Mouse (Mus musculus) CH12.LX (cell line): ENCODE measurements at regions not wholly inside any gene's neighbourhood (a gene's known extent, or its start where the extent isn't known, plus 50 kb on each side); places are given as distances from the start of the nearest gene placed in this dataset.

Source experiments
- DNase-seq: peaks from one replicate; pipeline ENCODE4 v3.0.0-alpha.2; 2013; ENCODE audit errors: extremely low read depth
- H3K27ac ChIP-seq: 2 replicates; pipeline ENCODE4 v1.5.1; 2012; ENCODE audit warnings: low read depth, mild to moderate bottlenecking, control low read depth, moderate library complexity; ENCODE audit not compliant: insufficient read depth
- H3K27me3 ChIP-seq: replicated peaks from 2 replicates; pipeline ENCODE3; 2012; ENCODE audit warnings: inconsistent platforms
- H3K36me3 ChIP-seq, 2 experiments: replicated peaks in 1 of 2; 2 replicates each; pipeline versions ENCODE3 to v1.6.1; 2012; ENCODE audit warnings: inconsistent platforms in 1 of 2, low read length in 1 of 2, mild to moderate bottlenecking in 1 of 2, mixed read lengths in 1 of 2, moderate library complexity in 1 of 2; ENCODE audit not compliant: control insufficient read depth in 1 of 2, insufficient read depth in 1 of 2
- H3K4me1 ChIP-seq, 2 experiments: 2 replicates each; pipeline ENCODE4 v1.6.1; 2012; ENCODE audit warnings: inconsistent platforms in 1 of 2, moderate library complexity in 1 of 2; ENCODE audit not compliant: insufficient read depth in 2 of 2, control insufficient read depth in 1 of 2
- H3K4me2 ChIP-seq: 2 replicates; pipeline ENCODE4 v1.6.1; 2012; ENCODE audit warnings: low read depth, mild to moderate bottlenecking, control low read depth; ENCODE audit not compliant: poor library complexity, insufficient read depth, severe bottlenecking
- H3K4me3 ChIP-seq, 3 experiments: fragments of 150-350 bp in 1 of 3; sonication (generic) in 1 of 3; replicated peaks in 1 of 3; 2 replicates each; pipeline versions ENCODE3 to v1.5.1; 2011 to 2012; ENCODE audit warnings: low read depth in 2 of 3, low read length in 2 of 3, mild to moderate bottlenecking in 2 of 3, moderate library complexity in 2 of 3, control low read depth in 1 of 3, improper control_type of control experiment in 1 of 3, inconsistent platforms in 1 of 3, mixed read lengths in 1 of 3; ENCODE audit not compliant: poor library complexity in 1 of 3
- H3K79me2 ChIP-seq: replicated peaks from 2 replicates; pipeline ENCODE4 v1.6.1; 2012; ENCODE audit warnings: mild to moderate bottlenecking, moderate library complexity; ENCODE audit not compliant: control insufficient read depth, poor library complexity, insufficient read depth, severe bottlenecking; ENCODE audit errors: extremely low read depth
- H3K9ac ChIP-seq: 2 replicates; pipeline ENCODE4 v1.6.1; 2012; ENCODE audit warnings: low read depth, mild to moderate bottlenecking, control low read depth, moderate library complexity; ENCODE audit not compliant: insufficient read depth
- H3K9me3 ChIP-seq: replicated peaks from 2 replicates; pipeline ENCODE3; 2012; ENCODE audit warnings: low read length, inconsistent platforms, mixed read lengths
- CHD1 ChIP-seq: IDR thresholded peaks from 2 replicates; pipeline ENCODE4 v1.6.1; 2012; ENCODE audit warnings: low read depth, low read length, improper control_type of control experiment, inconsistent platforms
- CHD2 ChIP-seq: IDR thresholded peaks from 2 replicates; pipeline ENCODE4 v1.6.1; 2011; ENCODE audit warnings: low read length, improper control_type of control experiment
- CTCF ChIP-seq, 2 experiments: IDR thresholded peaks in 1 of 2; conservative IDR thresholded peaks in 1 of 2; 2 replicates each; pipeline ENCODE4 v1.5.1; 2011 to 2012; ENCODE audit warnings: low read depth in 2 of 2, low read length in 2 of 2, improper control_type of control experiment in 1 of 2, inconsistent platforms in 1 of 2, mild to moderate bottlenecking in 1 of 2, moderate library complexity in 1 of 2
- ETS1 ChIP-seq: conservative IDR thresholded peaks from 2 replicates; pipeline ENCODE4 v1.6.1; 2012; ENCODE audit warnings: low read depth, mild to moderate bottlenecking, inconsistent platforms, low read length, improper control_type of control experiment, moderate library complexity
- GABPA ChIP-seq: IDR thresholded peaks from 2 replicates; pipeline ENCODE4 v1.6.1; 2012; ENCODE audit warnings: low read depth, low read length, improper control_type of control experiment, inconsistent platforms; ENCODE audit not compliant: insufficient replicate concordance
- HCFC1 ChIP-seq: IDR thresholded peaks from 2 replicates; pipeline ENCODE4 v1.6.1; 2012; ENCODE audit warnings: low read depth, mild to moderate bottlenecking, inconsistent platforms, low read length, improper control_type of control experiment
- IRF4 ChIP-seq: IDR thresholded peaks from 2 replicates; pipeline ENCODE4 v1.6.1; 2014; ENCODE audit warnings: low read depth, mild to moderate bottlenecking, inconsistent platforms, low read length, improper control_type of control experiment
- JUN ChIP-seq: IDR thresholded peaks from 2 replicates; pipeline ENCODE4 v1.6.1; 2011; ENCODE audit warnings: low read depth, mild to moderate bottlenecking, low read length, improper control_type of control experiment, moderate library complexity; ENCODE audit not compliant: insufficient read depth
- MAFK ChIP-seq: IDR thresholded peaks from 2 replicates; pipeline ENCODE4 v1.6.1; 2011; ENCODE audit warnings: low read length, improper control_type of control experiment; ENCODE audit not compliant: insufficient replicate concordance
- MXI1 ChIP-seq: IDR thresholded peaks from 2 replicates; pipeline ENCODE4 v1.6.1; 2011; ENCODE audit warnings: mild to moderate bottlenecking, low read depth, low read length, improper control_type of control experiment
- NRF1 ChIP-seq: IDR thresholded peaks from 2 replicates; pipeline ENCODE4 v1.6.1; 2014; ENCODE audit warnings: low read depth, mild to moderate bottlenecking, inconsistent platforms, low read length, improper control_type of control experiment, moderate library complexity
- POLR2AphosphoS2 ChIP-seq: IDR thresholded peaks from 2 replicates; pipeline ENCODE4 v1.6.1; 2011; ENCODE audit warnings: low read depth, low read length, improper control_type of control experiment
- RCOR1 ChIP-seq: conservative IDR thresholded peaks from 2 replicates; pipeline ENCODE4 v1.6.1; 2012; ENCODE audit warnings: low read depth, mild to moderate bottlenecking, inconsistent platforms, low read length, improper control_type of control experiment
- SIN3A ChIP-seq: IDR thresholded peaks from 2 replicates; pipeline ENCODE4 v1.6.1; 2012; ENCODE audit warnings: low read length, improper control_type of control experiment, inconsistent platforms
- SMC3 ChIP-seq: IDR thresholded peaks from 2 replicates; pipeline ENCODE4 v1.6.1; 2011; ENCODE audit warnings: low read depth, low read length, improper control_type of control experiment
- TBP ChIP-seq: conservative IDR thresholded peaks from 2 replicates; pipeline ENCODE4 v1.6.1; 2011; ENCODE audit warnings: low read depth, low read length, improper control_type of control experiment
- USF1 ChIP-seq: IDR thresholded peaks from 2 replicates; pipeline ENCODE4 v1.6.1; 2014; ENCODE audit warnings: low read depth, mild to moderate bottlenecking, inconsistent platforms, low read length, improper control_type of control experiment
- ZC3H11A ChIP-seq: IDR thresholded peaks from 2 replicates; pipeline ENCODE4 v1.6.1; 2012; ENCODE audit warnings: low read depth, mild to moderate bottlenecking, inconsistent platforms, low read length, improper control_type of control experiment
- ZKSCAN1 ChIP-seq: IDR thresholded peaks from 2 replicates; pipeline ENCODE4 v1.6.1; 2012; ENCODE audit warnings: low read depth, inconsistent platforms, low read length, improper control_type of control experiment, borderline replicate concordance
- ZNF384 ChIP-seq: IDR thresholded peaks from 2 replicates; pipeline ENCODE4 v1.6.1; 2012; ENCODE audit warnings: low read depth, low read length, improper control_type of control experiment, inconsistent platforms
- dilution Hi-C: fragments of 300-500 bp; cut with MboI; formaldehyde crosslinking; loops from 2 replicates; pipeline ENCODE4 v1.14.3; 2020; ENCODE audit warnings: low sequenced_read_pairs; ENCODE audit not compliant: extremely low pct_unique_long_range_greater_than_20kb, extremely low pct_ligation_motif_present
- in situ Hi-C: fragments of 300-500 bp; cut with MboI; formaldehyde crosslinking; loops from 3 replicates; pipeline ENCODE4 v1.14.3; 2019; ENCODE audit warnings: low sequenced_read_pairs, low pct_ligation_motif_present, low pct_unique_long_range_greater_than_20kb, mixed read lengths

DNA sequence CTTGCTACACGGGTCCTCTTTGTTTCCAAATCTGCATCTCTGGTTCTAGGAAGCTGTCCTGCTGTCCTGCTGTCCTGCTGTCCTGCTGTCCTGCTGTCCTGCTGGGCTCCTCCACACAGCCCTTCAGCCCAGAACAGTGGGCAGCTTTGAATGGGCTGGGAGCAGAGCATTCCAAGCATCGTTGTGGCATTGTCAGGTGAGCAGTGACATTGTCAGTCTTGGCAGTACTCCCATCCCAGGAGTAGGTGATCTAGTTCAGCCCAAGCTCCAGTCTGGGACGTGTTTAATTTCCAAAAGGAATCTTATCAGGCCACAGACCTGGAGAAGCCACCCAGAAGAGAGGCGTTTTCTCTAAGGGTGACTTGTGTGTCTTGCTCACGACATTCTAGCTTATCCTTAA lies 99.4 kb upstream of the Foxn2 start:
- in situ Hi-C loops (no loop called here), dilution Hi-C loops (no loop called here)

DNA sequence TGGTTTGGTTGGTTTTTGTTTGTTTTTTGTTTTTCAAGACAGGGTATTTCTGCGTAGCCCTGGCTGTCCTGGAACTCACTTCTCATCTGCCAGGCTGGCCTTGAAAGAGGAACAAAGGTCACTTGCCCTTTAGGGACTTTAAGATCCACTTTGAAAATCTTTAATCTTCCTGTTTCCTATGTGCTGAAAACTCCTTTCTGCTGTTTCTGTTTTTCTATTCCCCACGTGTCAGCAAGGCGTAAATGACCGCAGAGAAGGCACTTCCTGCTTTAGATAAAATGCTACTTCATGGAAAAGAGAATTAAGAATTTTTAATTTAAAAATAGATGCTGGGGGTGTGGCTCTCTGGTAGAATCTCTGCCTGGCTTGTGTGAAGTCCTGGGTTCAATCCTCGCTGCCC lies 98.9 kb upstream of the Foxn2 start:
- TF ChIP-seq SMC3 (no peak), ETS1 (no peak), CTCF (conservative IDR thresholded peaks at IDR 0.05 in 1 of 2, IDR thresholded peaks at IDR 0.05 in 1 of 2; ENCODE audit: low read depth in 2 of 2, low read length in 2 of 2) (no peak), NRF1 (no peak), MAFK (no peak), ZNF384 (no peak), GABPA (no peak), ZC3H11A (no peak), SIN3A (no peak), CHD2 (no peak), RCOR1 (no peak), HCFC1 (no peak), CHD1 (no peak)
- TF ChIP-seq, all 38 proteins: peak for 0
- peaks cover 11 to 52% of the 10 kb centered on the region in 2 experiments for H3K4me1 ChIP-seq
- in situ Hi-C loops (no loop called here), dilution Hi-C loops (no loop called here)
- no peak overlapping the region for H3K4me2 ChIP-seq
- H3K27me3 ChIP-seq: no peaks in the 10 kb centered on the region
- DNase-seq: no peak
- H3K9ac ChIP-seq: no peak overlapping the region
- no peaks in the 10 kb centered on the region for H3K36me3 ChIP-seq
- H3K4me3 ChIP-seq: no peak overlapping the region
- no peaks in the 10 kb centered on the region for H3K79me2 ChIP-seq
- H3K27ac ChIP-seq: no peak overlapping the region
- no peaks in the 10 kb centered on the region for H3K9me3 ChIP-seq

More for the DNA sequence above, 99.4 kb upstream of the Foxn2 start:
- Histone ChIP-seq H3K4me2 (no peak overlapping the region), H3K9me3 (no peaks in the 10 kb centered on the region), H3K4me3 (no peak overlapping the region), H3K9ac (no peak overlapping the region), H3K79me2 (no peaks in the 10 kb centered on the region), H3K27ac (no peak overlapping the region), H3K27me3 (no peaks in the 10 kb centered on the region), H3K4me1 (peaks cover 8 to 48% of the 10 kb centered on the region in 2 experiments), H3K36me3 (no peaks in the 10 kb centered on the region)
- TF ChIP-seq IRF4: no peak
- TF ChIP-seq ZKSCAN1: no peak
- no peak for TF ChIP-seq MXI1
- TF ChIP-seq TBP: no peak
- no peak for TF ChIP-seq SIN3A
- TF ChIP-seq CHD1: no peak
- TF ChIP-seq POLR2AphosphoS2: no peak
- no peak for TF ChIP-seq HCFC1
- TF ChIP-seq USF1: no peak
- no peak for TF ChIP-seq JUN
- no peak for TF ChIP-seq RCOR1
- DNase-seq: no peak
